Mouse (Mus musculus) megakaryocyte, embryonic 14.5 days (primary cell): ENCODE results near the gene Zcchc24. TPM values are rescaled to one million over a fixed set of nuclear protein-coding genes. Genes with fewer than 3 reads are reported as not detected.

ENCODE experiments used
- H3K27me3 ChIP-seq: replicated peaks from 2 replicates; pipeline ENCODE3; 2012; ENCODE audit warnings: inconsistent platforms
- H3K36me3 ChIP-seq: replicated peaks from 2 replicates; pipeline ENCODE3; 2012; ENCODE audit warnings: low read length, inconsistent platforms, mixed read lengths
- H3K4me1 ChIP-seq: 2 replicates; pipeline ENCODE4 v1.6.1; 2012; ENCODE audit warnings: inconsistent platforms
- H3K4me3 ChIP-seq: replicated peaks from 2 replicates; pipeline ENCODE3; 2012; ENCODE audit warnings: moderate library complexity, mild to moderate bottlenecking, inconsistent platforms
- H3K9me3 ChIP-seq: 2 replicates; pipeline ENCODE4 v1.6.1; 2012; ENCODE audit warnings: inconsistent platforms
- FLI1 ChIP-seq: IDR thresholded peaks from 2 replicates; pipeline ENCODE4 v1.6.1; 2012; ENCODE audit warnings: low read length, inconsistent platforms, mixed read lengths
- GATA1 ChIP-seq: IDR thresholded peaks from 3 replicates; pipeline ENCODE4 v1.6.1; 2012; ENCODE audit warnings: mixed read lengths, low read length, inconsistent platforms, borderline replicate concordance
- polyA plus RNA-seq: library from polyadenylated mRNA; stranded (reverse); fragments of >175 nt; gene quantifications from 2 replicates; pipeline ENCODE4 v1.2.3, GENCODE M21; 2012; ENCODE audit warnings: low replicate concordance; ENCODE audit not compliant: insufficient read depth

The Zcchc24 gene
- polyA plus RNA-seq, 1 experiment: 1.7 TPM

DNA sequence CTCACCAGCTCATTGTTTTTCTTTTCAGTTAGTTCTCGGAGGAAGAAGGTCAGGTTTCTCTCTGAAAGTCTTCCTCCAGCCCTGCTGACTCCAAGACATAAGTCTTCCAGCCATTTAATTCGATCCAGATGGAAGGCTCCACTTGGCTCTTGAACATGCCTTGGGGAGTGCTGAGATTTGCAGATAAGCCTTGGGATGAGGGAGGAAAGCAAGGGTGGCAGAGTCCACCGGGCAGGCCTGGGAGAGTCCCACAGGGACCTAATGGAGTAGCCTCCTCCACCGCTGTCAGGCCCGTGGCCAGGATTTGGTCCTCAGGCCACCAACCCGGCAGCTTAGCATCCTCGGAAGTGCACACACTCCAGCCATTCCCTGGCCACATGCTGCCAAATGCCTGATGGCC is 27.8 kb upstream of the Zcchc24 start:
- TF ChIP-seq GATA1 (no peak), FLI1 (no peak)
- Histone ChIP-seq H3K4me3 (no peak overlapping the region), H3K4me1 (no peaks in the 10 kb centered on the region), H3K9me3 (peaks cover 6% of the 10 kb centered on the region), H3K36me3 (no peaks in the 10 kb centered on the region), H3K27me3 (peaks cover 54% of the 10 kb centered on the region)

- no peak overlapping the region for H3K4me3 ChIP-seq
- H3K9me3 ChIP-seq: peaks cover 6% of the 10 kb centered on the region
- TF ChIP-seq GATA1: no peak
- TF ChIP-seq FLI1: no peak
- H3K36me3 ChIP-seq: no peaks in the 10 kb centered on the region
- no peaks in the 10 kb centered on the region for H3K4me1 ChIP-seq
- H3K27me3 ChIP-seq: peaks cover 52% of the 10 kb centered on the region
Observed at GRCm38 (mm10) chr14:25795561-25796174, 26.8 kb upstream of the Zcchc24 start.

DNA sequence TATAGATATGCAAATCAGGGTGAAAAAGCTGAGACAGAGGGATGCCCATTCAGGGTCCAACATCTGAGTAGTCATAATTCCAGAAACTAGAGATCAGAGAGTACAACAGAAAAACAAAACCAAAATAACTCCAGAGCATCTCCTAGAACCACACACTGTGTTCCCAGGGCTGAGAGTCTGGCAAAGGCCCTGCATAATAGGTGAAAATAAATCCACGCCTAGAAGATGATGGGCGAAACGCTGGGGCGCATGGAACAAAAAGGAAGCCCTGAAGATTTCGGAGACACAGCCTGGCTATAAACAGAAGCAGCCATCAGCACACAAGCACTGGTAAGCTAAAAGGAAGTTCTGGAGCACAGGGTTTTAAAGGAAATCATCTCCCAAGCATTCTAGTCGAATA is 26.2 kb upstream of the Zcchc24 start:
- H3K27me3 ChIP-seq: peaks cover 50% of the 10 kb centered on the region
- no peaks in the 10 kb centered on the region for H3K4me1 ChIP-seq
- H3K4me3 ChIP-seq: no peak overlapping the region
- H3K9me3 ChIP-seq: peaks cover 6% of the 10 kb centered on the region
- H3K36me3 ChIP-seq: no peaks in the 10 kb centered on the region
- TF ChIP-seq GATA1 (no peak), FLI1 (no peak)

DNA sequence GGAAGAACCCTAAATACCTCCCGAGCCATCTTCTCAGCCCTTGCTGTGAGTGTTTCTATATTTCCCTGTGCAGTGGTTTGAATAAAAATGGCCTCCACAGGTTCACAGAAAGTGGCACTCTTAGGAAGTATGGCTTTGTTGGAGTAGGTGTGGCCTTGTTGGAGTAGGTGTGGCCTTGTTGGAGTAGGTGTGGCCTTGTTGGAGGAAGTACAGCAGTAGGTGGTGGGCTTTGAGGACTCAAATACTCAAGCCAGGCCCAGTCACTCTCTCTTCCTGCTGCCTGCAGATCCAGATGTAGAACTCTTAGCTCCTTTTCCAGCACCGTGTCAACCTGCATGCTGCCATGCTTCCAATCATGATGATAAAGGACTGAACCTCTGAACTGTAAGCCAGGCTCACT is 25.5 kb upstream of the Zcchc24 start:
- Histone ChIP-seq H3K9me3 (peaks cover 6% of the 10 kb centered on the region), H3K36me3 (no peaks in the 10 kb centered on the region), H3K4me3 (no peak overlapping the region), H3K4me1 (peaks cover 1% of the 10 kb centered on the region; the same call in 1 of the 2 replicates), H3K27me3 (peaks cover 49% of the 10 kb centered on the region)
- no peak for TF ChIP-seq FLI1
- TF ChIP-seq GATA1: no peak

DNA sequence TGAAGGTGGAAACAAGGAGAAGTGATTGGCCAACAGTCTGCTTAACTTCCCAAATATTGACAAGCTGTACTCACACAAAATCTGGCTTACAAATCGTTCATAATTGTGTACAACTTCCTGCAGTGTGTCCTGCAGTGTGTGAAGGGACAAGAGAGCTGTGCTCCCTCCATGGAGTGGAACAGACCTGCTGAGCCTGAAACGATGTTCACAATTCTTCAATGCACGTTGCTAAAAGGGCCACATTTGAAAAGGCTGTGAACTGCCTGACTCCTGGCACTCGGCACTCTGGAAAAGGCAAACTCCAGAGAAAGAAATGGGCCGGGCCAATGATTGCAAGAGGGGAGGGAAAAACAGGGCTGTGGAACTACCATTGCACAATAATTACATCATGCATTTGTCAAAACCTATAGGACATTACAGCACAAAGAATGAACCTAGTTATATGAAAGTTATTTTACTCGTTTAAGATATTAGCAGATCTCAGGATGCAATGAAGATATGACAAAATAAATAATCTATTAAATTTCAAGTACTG is 22.0 kb upstream of the Zcchc24 start:
- H3K9me3 ChIP-seq: peaks cover 6% of the 10 kb centered on the region
- peaks cover 52% of the 10 kb centered on the region for H3K27me3 ChIP-seq
- H3K4me3 ChIP-seq: no peak overlapping the region
- no peaks in the 10 kb centered on the region for H3K36me3 ChIP-seq
- peaks cover 15% of the 10 kb centered on the region; the same call in 1 of the 2 replicates for H3K4me1 ChIP-seq
- TF ChIP-seq GATA1: no peak
- no peak for TF ChIP-seq FLI1

GRCm38 (mm10) chr14:25789946-25790345 is 21.1 kb upstream of the Zcchc24 start:
- Histone ChIP-seq H3K9me3 (peaks cover 6% of the 10 kb centered on the region), H3K27me3 (peaks cover 56% of the 10 kb centered on the region), H3K36me3 (no peaks in the 10 kb centered on the region), H3K4me1 (peaks cover 22% of the 10 kb centered on the region), H3K4me3 (no peak overlapping the region)
- no peak for TF ChIP-seq FLI1

DNA sequence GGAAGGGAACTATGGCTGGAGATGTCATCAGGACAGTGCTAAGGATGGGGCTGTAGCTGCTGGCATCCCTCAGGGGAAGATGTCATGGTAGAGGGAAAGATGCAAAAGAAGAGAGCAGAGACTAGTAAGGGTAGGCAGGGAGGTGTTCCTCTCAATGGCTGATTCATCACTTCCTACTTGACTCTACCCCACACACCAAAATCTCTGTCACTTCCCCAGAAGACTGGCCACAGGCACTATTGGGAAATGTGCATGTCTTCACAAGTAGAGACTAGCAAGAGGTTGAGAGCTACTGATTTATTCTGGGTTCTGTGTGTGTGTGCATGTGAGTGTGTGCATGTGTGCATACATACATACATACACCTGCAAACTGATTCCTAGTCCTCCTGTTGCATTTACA is 20.4 kb upstream of the Zcchc24 start:
- Histone ChIP-seq H3K4me1 (peaks cover 22% of the 10 kb centered on the region), H3K9me3 (peaks cover 2% of the 10 kb centered on the region; the same call in 1 of the 2 replicates), H3K36me3 (no peaks in the 10 kb centered on the region), H3K27me3 (peaks cover 59% of the 10 kb centered on the region), H3K4me3 (peak overlapping the region; percentile 18)
- no peak for TF ChIP-seq GATA1
- TF ChIP-seq FLI1: no peak

DNA sequence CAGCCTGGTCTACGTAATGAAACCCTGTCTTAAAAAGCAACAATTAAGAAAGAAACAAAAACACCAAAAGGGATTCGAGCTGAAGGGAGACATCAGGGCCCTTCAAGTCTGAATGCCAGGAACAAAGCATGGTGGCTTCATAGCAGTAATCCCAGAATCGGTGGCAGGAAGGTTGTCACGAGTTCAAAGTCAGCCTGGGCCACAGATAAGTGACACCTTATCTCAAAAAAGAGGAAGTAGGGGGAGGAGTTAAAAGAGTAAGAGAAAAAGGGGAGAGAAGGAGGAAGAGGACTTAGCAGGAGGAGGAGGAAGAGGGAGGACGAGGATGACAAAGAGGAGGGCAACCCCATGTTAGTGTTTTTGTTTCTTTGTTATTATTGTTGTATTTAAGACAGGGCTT is 19.4 kb upstream of the Zcchc24 start:
- Histone ChIP-seq H3K4me1 (peaks cover 22% of the 10 kb centered on the region), H3K4me3 (no peak overlapping the region), H3K36me3 (no peaks in the 10 kb centered on the region), H3K27me3 (peaks cover 66% of the 10 kb centered on the region), H3K9me3 (no peaks in the 10 kb centered on the region)
- TF ChIP-seq GATA1 (no peak), FLI1 (no peak)

DNA sequence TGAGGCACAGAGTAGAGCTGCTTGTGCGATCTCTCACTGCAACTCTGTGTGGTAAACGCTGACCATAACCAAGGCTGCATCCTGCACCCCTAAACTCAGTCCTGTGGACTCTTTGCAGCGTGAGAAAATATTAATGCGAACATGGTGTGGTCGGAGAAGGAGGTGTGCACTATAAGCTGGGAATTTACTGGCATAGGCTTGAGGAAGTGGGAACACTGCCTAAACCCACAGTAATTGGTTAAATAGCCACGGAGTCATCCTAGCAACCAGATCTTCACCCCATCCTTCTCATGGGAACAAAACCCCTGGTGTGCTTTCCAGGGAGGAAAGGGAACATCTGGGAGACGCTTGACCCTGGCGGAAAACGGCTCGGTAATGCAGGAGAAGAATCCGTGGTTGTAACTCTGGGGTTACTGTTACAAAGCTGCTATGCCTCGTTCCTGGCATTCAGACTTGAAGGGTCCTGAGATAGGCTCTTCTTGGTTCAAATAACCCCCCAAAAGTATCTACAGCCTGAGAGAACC is 18.6 kb upstream of the Zcchc24 start:
- Histone ChIP-seq H3K4me1 (peaks cover 22% of the 10 kb centered on the region), H3K27me3 (peaks cover 69% of the 10 kb centered on the region), H3K4me3 (no peak overlapping the region), H3K9me3 (no peaks in the 10 kb centered on the region), H3K36me3 (no peaks in the 10 kb centered on the region)
- TF ChIP-seq FLI1 (no peak), GATA1 (no peak)

GRCm38 (mm10) chr14:25786959-25787358 is 18.1 kb upstream of the Zcchc24 start:
- H3K4me1 ChIP-seq: peaks cover 22% of the 10 kb centered on the region
- TF ChIP-seq GATA1: no peak
- TF ChIP-seq FLI1: no peak
- no peak overlapping the region for H3K4me3 ChIP-seq
- H3K36me3 ChIP-seq: no peaks in the 10 kb centered on the region
- H3K27me3 ChIP-seq: peaks cover 74% of the 10 kb centered on the region
- no peaks in the 10 kb centered on the region for H3K9me3 ChIP-seq

DNA sequence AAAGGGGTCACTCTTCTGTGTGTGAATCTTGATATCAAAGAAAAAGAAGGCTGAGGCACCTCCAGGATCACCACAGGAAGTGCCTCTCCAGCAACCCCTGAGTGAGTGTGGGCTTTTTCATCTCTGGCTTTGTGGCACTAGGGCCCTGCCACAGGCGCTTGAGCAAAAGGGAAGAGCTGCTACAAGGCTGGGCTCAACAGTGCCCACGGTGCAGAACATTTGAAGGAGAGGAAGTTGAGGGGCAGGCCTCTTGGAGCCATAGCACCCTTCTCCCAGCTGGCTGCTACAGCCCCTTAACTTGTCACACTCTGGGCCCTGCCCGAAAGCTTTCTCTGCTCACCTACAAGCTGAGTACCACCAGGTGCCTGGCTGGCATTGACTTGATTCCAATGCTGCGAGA is 16.4 kb upstream of the Zcchc24 start:
- TF ChIP-seq FLI1 (no peak), GATA1 (no peak)
- H3K4me3 ChIP-seq: no peak overlapping the region
- H3K9me3 ChIP-seq: no peaks in the 10 kb centered on the region
- peaks cover 76% of the 10 kb centered on the region for H3K27me3 ChIP-seq
- peaks cover 22% of the 10 kb centered on the region for H3K4me1 ChIP-seq
- H3K36me3 ChIP-seq: no peaks in the 10 kb centered on the region
